Mouse (Mus musculus): ENCODE measurements at regions not wholly inside any gene's neighbourhood (a gene's known extent, or its start where the extent isn't known, plus 50 kb on each side); places are given as distances from the start of the nearest gene placed in this dataset.

DNA sequence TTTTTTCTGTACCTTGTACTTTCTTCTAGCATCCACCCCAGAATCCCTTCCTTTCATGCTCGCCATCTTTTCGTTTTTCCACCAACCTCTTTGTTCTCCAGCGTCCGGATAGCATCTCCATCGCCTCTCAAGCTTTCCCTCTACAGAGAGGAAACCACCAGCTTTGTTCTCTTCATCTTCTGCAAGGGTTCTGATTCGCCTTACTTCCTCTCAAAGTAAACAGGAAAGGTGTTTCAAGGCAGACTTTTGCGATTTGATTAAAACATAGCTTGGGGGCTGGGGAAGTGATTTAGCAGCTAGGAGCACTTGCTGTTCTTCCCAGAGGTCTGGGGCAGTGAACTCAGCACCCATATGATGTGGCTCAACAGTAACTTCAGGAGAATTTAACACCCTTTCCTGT, 71.4 kb downstream of the Emp1 start:
- no peak overlapping the region for H3K27ac ChIP-seq
- H3K9me3 ChIP-seq = no peaks in the 10 kb centered on the region
- H3K27me3 ChIP-seq (replicated peaks) = no peaks in the 10 kb centered on the region
- H3K9ac ChIP-seq = no peak overlapping the region
- H3K4me2 ChIP-seq = no peak overlapping the region
- H3K36me3 ChIP-seq (replicated peaks) = no peaks in the 10 kb centered on the region
- ATAC-seq (replicated peaks) = no peak
- 83% methylated on average over 7 of the region's 7 CpGs for WGBS
- no peaks in the 10 kb centered on the region for H3K4me1 ChIP-seq
- H3K4me3 ChIP-seq = no peak overlapping the region

DNA sequence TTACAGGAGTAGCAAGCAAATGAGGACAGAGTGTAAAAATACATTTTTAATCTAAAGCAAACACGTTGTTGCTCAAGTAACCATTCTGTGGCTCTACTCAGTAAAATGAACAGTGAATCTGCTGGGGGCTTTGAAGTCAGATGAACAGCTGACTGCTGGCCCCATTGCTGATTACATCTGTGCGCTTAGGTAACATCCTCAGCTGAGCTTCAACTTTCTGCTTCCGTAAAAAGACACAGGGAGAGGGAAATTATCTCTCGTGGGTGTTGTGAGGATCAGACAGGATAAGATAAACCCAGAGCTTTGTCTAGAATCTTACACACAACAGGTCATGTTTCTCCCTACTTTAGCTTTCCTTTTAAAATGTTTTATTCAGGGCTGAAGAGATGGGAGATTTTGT, 74.0 kb downstream of the Emp1 start:
- no peak overlapping the region for H3K4me3 ChIP-seq
- no peaks in the 10 kb centered on the region for H3K27me3 ChIP-seq (replicated peaks)
- peaks cover 5% of the 10 kb centered on the region for H3K4me1 ChIP-seq
- no peak overlapping the region for H3K4me2 ChIP-seq
- H3K36me3 ChIP-seq (replicated peaks) = no peaks in the 10 kb centered on the region
- WGBS = 81% methylated on average over 4 of the region's 4 CpGs
- no peak for ATAC-seq (replicated peaks)
- H3K27ac ChIP-seq = no peak overlapping the region
- H3K9ac ChIP-seq = no peak overlapping the region
- no peaks in the 10 kb centered on the region; the same call in 1 of the 2 replicates for H3K9me3 ChIP-seq

DNA sequence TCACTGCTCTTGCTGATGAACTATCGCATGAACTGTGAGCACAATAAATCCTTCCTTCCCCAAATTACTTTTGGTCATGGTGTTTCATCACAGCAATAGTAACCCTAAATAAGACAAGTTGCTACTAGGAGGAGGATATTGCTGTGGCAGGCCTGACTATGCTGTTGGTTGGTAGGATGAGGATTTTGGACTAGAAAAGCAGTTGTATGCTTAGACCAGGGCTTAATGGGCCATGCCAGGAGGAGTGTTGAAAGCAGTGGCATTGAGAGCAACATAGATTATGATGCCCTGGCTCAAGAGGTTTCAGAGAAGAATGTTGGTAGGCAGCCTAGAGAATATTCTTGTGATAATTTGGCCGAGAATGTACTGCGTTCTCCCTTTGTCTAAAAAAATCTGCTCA, 75.9 kb downstream of the Emp1 start:
- no peak overlapping the region for H3K4me2 ChIP-seq
- H3K27me3 ChIP-seq (replicated peaks) = no peaks in the 10 kb centered on the region
- peaks cover 9% of the 10 kb centered on the region for H3K4me1 ChIP-seq
- no peaks in the 10 kb centered on the region for H3K36me3 ChIP-seq (replicated peaks)
- no peak overlapping the region for H3K4me3 ChIP-seq
- ATAC-seq (replicated peaks) = no peak
- no peak overlapping the region for H3K9ac ChIP-seq
- WGBS = 93% methylated on average over 3 of the region's 3 CpGs
- H3K27ac ChIP-seq = no peak overlapping the region
- no peaks in the 10 kb centered on the region; the same call in 1 of the 2 replicates for H3K9me3 ChIP-seq

DNA sequence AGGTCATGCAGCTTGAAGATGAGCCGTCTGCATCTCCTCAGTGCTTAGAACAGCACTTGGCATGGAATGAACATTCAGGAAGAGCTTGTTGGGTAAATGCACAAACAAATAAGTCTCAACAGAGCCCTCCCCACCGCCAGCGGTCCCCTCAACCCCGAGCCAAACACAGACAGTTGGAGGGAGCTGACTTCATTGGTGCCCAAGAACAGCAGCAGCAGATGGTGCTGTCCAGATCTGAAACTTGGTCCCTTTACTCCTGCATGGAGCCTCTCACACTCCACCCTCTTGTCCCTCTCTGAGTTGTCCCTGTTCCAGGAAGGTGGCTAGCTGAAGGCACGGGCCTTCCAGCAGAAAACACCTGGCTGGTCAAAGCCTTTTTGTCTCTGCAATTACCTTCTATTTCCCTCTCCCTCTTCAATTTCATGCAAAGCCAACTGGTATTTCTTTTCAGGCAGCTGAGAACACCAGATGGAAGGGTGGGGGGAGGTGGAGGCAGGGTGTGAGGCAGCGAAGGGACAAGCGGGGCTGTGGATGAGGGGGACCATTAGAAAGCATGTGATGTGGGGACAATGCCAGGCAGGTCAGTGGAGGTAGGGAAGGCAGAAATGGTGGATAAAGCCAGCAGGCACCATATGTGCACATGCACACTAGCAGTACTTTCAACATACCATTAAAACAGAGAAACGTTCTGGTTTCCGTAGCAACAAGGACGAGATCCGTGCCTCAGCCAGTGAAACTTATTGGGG, 79.0 kb downstream of the Emp1 start:
- peak; percentile 62 for ATAC-seq (replicated peaks)
- no peak overlapping the region for H3K4me2 ChIP-seq
- WGBS = 44% methylated on average over 11 of the region's 11 CpGs

DNA sequence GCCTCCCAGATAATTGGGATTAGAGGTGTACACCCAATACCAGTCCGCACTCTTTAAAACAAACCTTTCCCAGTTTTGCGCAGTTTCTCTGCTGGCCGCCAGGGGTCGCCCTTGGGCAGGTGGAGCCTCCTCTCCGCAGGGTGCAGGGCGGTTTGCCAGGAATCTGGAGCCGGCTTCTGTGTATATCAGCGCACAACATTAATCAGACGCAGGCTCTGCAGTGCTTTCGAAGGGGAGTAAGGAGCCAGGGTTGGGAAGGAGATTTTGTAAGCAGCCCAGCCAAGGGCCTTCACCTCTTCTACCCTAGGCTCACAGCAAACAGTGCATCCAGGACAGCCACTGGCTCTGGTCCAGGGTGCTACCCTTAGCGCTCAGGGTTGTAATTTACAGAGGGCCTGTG, 82.3 kb downstream of the Emp1 start:
- Histone ChIP-seq H3K4me1 (peaks cover 17% of the 10 kb centered on the region), H3K27ac (peak overlapping the region; percentile 66), H3K36me3 (replicated peaks) (no peaks in the 10 kb centered on the region), H3K9ac (no peak overlapping the region; the same call in 1 of the 2 replicates), H3K9me3 (no peaks in the 10 kb centered on the region), H3K4me2 (peak overlapping the region; percentile 36), H3K4me3 (peak overlapping the region; percentile 11; the same call in 1 of the 2 replicates), H3K27me3 (replicated peaks) (no peaks in the 10 kb centered on the region)
- peak; percentile 92 for ATAC-seq (replicated peaks)
- WGBS = 2% methylated on average over 11 of the region's 11 CpGs

More for the DNA sequence above, 79.0 kb downstream of the Emp1 start:
- Histone ChIP-seq H3K4me1 (peaks cover 17% of the 10 kb centered on the region), H3K9me3 (no peaks in the 10 kb centered on the region; the same call in 1 of the 2 replicates), H3K9ac (no peak overlapping the region), H3K27ac (peak overlapping the region; percentile 64; the same call in 1 of the 2 replicates), H3K4me3 (no peak overlapping the region), H3K27me3 (replicated peaks) (no peaks in the 10 kb centered on the region), H3K36me3 (replicated peaks) (no peaks in the 10 kb centered on the region)

DNA sequence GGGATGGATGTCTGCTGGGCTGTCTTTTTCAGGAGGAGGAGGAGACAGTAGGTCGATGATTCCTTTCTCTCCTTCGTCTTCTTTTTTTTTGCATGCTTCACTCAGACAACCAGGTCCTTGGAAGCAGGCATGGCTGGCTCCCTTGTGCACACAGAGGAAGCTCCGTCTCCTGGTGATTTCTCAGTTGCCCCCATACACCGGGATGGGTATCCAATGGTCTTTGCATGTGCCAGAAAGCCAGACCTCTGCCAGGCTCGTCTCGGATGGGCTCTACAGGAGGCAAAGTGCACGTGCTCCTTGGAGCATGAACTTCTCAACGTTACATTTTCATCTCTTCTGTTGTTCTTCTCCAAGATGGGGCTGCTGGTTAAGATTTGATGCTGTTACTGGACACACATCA, 82.7 kb downstream of the Emp1 start:
- H3K27me3 ChIP-seq (replicated peaks) = no peaks in the 10 kb centered on the region
- H3K36me3 ChIP-seq (replicated peaks) = no peaks in the 10 kb centered on the region
- peak overlapping the region; percentile 11; the same call in 1 of the 2 replicates for H3K4me3 ChIP-seq
- peak overlapping the region; percentile 36 for H3K4me2 ChIP-seq
- WGBS = 18% methylated on average over 8 of the region's 8 CpGs
- H3K27ac ChIP-seq = peak overlapping the region; percentile 66
- H3K9ac ChIP-seq = no peak overlapping the region; the same call in 1 of the 2 replicates
- H3K4me1 ChIP-seq = peaks cover 17% of the 10 kb centered on the region
- no peaks in the 10 kb centered on the region for H3K9me3 ChIP-seq
- ATAC-seq (replicated peaks) = peak; percentile 32

DNA sequence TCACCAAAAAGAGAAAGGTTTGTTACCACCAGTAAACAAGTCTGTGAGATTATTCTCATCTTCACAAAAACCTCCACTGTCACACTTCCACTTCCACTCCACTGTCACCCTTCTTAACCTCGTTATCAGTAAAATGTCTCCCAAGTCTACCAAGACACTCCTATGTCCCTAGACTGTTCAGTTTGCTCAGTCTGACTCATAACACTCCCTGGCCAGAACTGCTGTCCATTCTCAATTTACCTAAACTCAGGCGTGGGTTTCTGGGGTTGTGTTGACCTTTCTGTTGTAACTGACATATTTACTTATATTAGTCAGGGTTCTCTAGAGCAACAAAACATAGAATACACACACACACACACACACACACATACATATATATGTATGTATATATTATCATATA, 85.5 kb downstream of the Emp1 start:
- Histone ChIP-seq H3K27me3 (replicated peaks) (no peaks in the 10 kb centered on the region), H3K36me3 (replicated peaks) (no peaks in the 10 kb centered on the region), H3K27ac (no peak overlapping the region), H3K4me2 (no peak overlapping the region), H3K4me3 (no peak overlapping the region), H3K9me3 (no peaks in the 10 kb centered on the region), H3K9ac (no peak overlapping the region), H3K4me1 (peaks cover 8% of the 10 kb centered on the region)
- WGBS = 73% methylated on average over 2 of the region's 2 CpGs
- no peak for ATAC-seq (replicated peaks)

DNA sequence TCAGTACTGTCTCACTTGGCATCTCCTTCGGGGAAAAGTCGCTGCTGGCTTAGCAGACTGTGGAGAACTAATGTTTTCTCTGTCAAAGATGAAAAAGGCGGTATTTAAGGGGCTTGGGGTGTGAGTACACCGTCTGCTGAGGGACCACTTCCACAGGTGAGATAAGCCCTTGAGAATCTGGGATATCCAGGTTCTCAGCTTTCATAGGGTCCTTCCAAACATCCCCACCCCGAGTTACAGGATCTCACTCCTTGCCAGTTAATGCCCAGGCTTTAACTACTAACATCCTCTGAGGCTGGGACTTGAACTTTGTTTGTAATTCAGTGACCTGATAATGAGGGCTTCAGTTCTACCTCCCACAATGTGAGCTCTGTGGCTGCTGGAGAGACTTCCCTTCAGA, 86.9 kb downstream of the Emp1 start:
- Histone ChIP-seq H3K4me2 (no peak overlapping the region), H3K4me1 (peaks cover 8% of the 10 kb centered on the region), H3K27ac (no peak overlapping the region), H3K27me3 (replicated peaks) (no peaks in the 10 kb centered on the region), H3K9ac (no peak overlapping the region), H3K36me3 (replicated peaks) (no peaks in the 10 kb centered on the region), H3K4me3 (no peak overlapping the region), H3K9me3 (no peaks in the 10 kb centered on the region)
- 80% methylated on average over 5 of the region's 5 CpGs for WGBS
- ATAC-seq (replicated peaks) = no peak

DNA sequence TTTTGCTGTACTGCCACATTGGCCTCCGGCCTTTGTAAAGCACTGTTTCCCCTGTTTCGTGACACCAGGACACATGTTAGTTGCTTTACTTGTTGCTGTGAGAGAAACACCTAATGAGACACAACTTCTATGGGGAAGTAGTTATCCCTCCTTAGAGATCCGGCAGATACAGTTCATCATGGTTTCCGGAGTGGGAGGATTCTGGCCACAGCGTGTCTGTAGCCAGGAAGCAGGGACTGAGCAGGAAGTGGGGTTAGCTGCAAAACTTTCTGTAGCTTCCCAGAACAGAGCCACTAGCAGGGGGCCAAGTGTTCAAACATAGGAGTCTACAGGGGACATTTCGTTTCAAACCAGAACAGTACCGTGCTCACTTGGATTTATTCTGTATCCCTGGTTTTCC, 88.2 kb downstream of the Emp1 start:
- H3K27ac ChIP-seq = no peak overlapping the region
- no peak overlapping the region for H3K4me3 ChIP-seq
- H3K36me3 ChIP-seq (replicated peaks) = no peaks in the 10 kb centered on the region
- ATAC-seq (replicated peaks) = no peak
- no peaks in the 10 kb centered on the region for H3K4me1 ChIP-seq
- no peak overlapping the region for H3K4me2 ChIP-seq
- WGBS = 81% methylated on average over 7 of the region's 7 CpGs
- H3K27me3 ChIP-seq (replicated peaks) = no peaks in the 10 kb centered on the region
- no peak overlapping the region for H3K9ac ChIP-seq
- no peaks in the 10 kb centered on the region for H3K9me3 ChIP-seq

DNA sequence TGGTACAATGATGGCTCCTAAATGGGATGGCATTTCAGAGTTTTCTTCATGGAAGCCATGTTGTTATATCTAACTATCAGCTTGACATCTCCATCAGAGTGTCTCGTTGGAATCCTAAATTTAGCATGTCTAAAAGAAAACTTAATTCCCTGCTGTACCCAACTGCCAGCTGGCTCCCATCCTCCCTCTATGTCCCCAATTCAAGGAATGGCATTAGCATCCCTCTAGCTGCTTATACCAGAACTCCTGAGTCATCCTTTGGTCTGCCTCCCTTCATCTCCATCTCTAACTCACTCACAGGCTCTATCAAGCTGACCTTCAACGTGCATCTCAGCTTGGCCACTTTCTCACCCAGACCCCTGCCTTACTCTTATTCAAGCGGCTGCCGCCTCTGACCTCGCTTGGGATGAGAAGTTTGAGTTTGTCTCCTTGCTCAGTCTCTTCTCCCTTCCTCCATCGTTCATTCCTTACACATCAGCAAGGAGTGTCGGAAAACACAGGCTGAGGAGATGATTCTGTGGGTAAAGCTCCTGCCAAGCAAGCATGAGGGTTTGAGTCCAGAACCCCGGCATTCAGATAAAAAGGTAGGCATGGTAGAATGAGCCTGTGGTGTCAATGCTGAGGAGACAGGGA, 88.9 kb downstream of the Emp1 start:
- ATAC-seq (replicated peaks) = no peak
- Histone ChIP-seq H3K36me3 (replicated peaks) (no peaks in the 10 kb centered on the region), H3K27me3 (replicated peaks) (no peaks in the 10 kb centered on the region), H3K27ac (no peak overlapping the region), H3K4me3 (no peak overlapping the region), H3K4me1 (no peaks in the 10 kb centered on the region), H3K9me3 (no peaks in the 10 kb centered on the region), H3K9ac (no peak overlapping the region), H3K4me2 (no peak overlapping the region)
- 89% methylated on average over 8 of the region's 8 CpGs for WGBS

DNA sequence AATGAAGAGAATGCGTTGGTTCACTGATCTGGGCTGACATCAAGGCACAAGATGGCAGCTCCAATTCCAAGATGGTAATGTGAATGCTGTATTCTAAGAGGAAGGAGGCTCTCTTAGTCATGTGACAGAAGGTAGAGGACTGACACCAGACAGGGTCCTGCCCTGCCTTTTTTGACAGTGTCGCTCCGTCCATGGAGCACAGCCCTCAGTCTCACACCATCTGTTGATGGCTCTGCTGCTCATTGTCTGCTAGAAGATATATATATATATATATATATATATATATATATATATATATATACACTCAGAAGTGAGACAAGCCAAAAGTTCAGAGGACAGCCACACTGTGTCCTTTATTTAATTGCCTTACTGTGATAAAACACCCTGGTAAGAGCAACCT, 90.7 kb downstream of the Emp1 start:
- no peak for ATAC-seq (replicated peaks)
- H3K4me2 ChIP-seq = no peak overlapping the region
- H3K36me3 ChIP-seq (replicated peaks) = no peaks in the 10 kb centered on the region
- no peaks in the 10 kb centered on the region for H3K27me3 ChIP-seq (replicated peaks)
- H3K27ac ChIP-seq = no peak overlapping the region
- H3K9me3 ChIP-seq = no peaks in the 10 kb centered on the region
- no peak overlapping the region for H3K4me3 ChIP-seq
- H3K9ac ChIP-seq = no peak overlapping the region
- H3K4me1 ChIP-seq = no peaks in the 10 kb centered on the region
- 99% methylated on average over 3 of the region's 3 CpGs for WGBS

DNA sequence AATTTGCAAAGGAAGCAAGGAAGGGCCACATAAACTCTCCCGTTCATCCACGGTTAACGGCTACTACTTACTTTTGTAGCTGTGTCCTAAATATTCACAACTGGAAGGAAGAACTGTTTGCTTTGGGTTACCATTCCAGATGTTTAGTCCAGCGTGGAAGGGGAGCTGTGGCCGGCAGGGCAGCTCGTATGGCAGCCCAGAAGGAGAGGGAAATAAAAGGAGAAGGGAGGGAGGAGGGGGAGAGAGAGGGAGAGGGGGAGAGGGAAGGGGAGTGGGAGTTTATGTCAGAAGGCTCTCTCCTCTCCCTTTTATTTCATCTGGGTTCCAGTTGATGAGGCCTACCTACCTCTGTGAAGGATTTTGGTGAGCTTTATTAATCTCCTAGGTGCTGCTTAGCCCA, 110.2 kb downstream of the Emp1 start:
- H3K4me3 ChIP-seq = no peak overlapping the region
- WGBS = 46% methylated on average over 6 of the region's 6 CpGs
- no peaks in the 10 kb centered on the region for H3K27me3 ChIP-seq (replicated peaks)
- H3K4me1 ChIP-seq = no peaks in the 10 kb centered on the region
- H3K27ac ChIP-seq = no peak overlapping the region
- no peaks in the 10 kb centered on the region for H3K36me3 ChIP-seq (replicated peaks)
- H3K9ac ChIP-seq = no peak overlapping the region
- H3K4me2 ChIP-seq = no peak overlapping the region
- no peak for ATAC-seq (replicated peaks)
- H3K9me3 ChIP-seq = no peaks in the 10 kb centered on the region

DNA sequence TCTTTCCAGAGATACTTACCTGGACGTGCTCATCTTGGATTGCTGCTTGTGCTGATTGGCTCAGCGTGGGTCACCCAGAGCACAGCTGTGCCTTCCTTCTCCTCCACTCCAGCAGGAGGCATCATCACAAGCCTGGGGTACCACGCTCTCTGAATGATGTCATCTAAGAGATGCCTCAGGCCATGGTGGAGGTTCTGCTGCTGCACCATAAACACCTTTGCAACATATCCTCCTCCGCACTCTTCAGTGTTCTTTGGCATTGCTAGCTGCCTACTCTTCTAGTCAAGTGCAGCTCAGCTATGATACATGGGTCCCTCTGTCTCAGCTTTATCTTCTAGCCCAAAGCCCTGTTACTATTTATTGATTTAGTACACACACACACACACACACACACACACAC, 110.8 kb downstream of the Emp1 start:
- Histone ChIP-seq H3K9ac (no peak overlapping the region), H3K27ac (no peak overlapping the region), H3K27me3 (replicated peaks) (no peaks in the 10 kb centered on the region), H3K4me3 (no peak overlapping the region), H3K4me1 (no peaks in the 10 kb centered on the region), H3K36me3 (replicated peaks) (no peaks in the 10 kb centered on the region), H3K9me3 (no peaks in the 10 kb centered on the region), H3K4me2 (no peak overlapping the region)
- ATAC-seq (replicated peaks) = no peak
- 87% methylated on average over 4 of the region's 4 CpGs for WGBS

Data from midbrain, embryonic 15.5 days (tissue).